Mouse (Mus musculus) CD8-positive naive resting alpha-beta T cell, adult 2 months (primary cell): ENCODE results near the gene Iqschfp.

ENCODE experiments used
- DNase-seq, 2 experiments: peaks; one replicate each; pipeline ENCODE4 v3.0.0; 2022; ENCODE audit warnings: low read depth in 2 of 2, low spot score in 2 of 2

Iqschfp gene

GRCm38 (mm10) chr3:67892026-67892705 lies at the start of gene Iqschfp, which contains the start of gene Iqcj:
Gene Iqschfp (plus strand): TSS chr3:67892232.
Gene Iqcj (plus strand): TSS chr3:67892220.
- no peak for DNase-seq

DNA sequence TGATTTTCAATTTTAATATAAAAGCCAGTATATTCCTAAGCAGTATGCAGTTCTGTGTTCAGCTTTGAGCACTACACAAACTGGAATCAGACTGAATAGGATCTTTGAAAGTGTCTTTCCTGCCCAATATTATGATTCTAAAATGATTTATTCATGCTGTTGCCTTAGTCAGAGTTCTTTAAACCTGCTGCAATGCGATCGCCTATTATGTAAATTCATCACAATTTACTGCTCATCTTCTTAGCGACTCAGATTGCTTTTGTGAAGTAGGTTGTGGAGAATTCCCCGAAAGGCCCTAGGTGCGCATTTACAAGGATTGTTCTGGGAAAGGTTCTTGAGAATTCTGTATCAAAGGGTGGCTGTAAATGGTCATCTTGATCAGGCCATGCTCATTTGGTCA lies 39.6 kb upstream of the Iqschfp start:
- no peak for DNase-seq

DNA sequence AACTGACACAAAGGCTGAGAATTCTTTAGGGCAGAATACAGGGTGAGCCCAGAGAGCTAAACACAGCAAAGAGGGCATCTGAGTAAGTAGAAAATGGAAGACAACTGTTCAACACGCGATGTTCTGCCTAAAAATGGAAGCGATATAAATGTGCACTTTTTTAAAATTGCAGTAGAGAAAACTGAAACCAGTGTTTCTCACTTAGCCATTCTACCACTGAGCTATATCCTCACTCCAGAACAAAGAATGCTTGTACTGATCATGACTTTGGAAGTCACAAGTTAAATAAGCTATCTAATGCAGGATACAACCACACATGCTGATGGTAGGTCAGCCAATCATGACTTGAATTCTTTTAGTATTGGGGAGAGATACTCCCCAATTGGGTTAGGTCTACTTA lies 30.5 kb upstream of the Iqschfp start:
- no peak for DNase-seq

GRCm38 (mm10) chr3:67867420-67868065 lies 24.5 kb upstream of the Iqschfp start:
- DNase-seq = no peak

DNA sequence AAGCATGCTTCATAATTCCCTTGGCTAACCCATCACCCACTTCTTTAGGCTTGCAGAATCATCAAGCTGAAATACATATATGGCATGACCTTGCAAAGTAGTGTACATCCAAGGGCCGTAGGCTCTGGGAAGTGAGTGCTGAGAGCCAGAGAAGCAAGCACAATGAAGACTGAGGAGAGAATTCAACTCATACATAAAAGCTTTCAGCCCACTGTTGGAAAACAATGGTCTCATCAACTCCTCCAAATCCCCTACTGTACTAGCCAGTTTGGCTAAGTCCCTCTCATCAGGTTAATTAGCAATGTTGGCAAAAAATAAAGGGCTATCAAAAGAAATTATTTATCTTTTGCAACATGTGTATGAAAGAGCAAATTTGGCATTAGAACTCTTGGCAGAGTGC lies 22.6 kb upstream of the Iqschfp start:
- DNase-seq = no peak

DNA sequence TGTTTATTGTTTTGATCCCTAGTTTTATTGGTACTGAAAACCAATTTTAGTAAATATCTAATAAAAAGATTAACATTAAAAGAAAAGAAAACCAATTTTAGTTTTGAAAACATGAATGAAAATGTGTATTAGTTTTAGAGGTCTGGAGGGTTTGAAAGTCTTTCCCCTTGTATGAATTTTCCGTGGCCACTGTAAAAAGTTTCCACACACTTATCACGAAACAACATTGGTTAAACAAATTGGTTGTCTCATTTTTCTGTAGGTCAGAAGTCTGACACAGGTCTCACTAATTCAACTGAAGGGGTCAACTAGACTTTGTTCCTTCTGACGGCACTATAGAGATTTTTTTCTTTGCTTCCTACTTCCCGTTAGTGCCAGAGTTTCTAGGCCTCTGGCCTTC lies 14.8 kb upstream of the Iqschfp start:
- DNase-seq = no peak

DNA sequence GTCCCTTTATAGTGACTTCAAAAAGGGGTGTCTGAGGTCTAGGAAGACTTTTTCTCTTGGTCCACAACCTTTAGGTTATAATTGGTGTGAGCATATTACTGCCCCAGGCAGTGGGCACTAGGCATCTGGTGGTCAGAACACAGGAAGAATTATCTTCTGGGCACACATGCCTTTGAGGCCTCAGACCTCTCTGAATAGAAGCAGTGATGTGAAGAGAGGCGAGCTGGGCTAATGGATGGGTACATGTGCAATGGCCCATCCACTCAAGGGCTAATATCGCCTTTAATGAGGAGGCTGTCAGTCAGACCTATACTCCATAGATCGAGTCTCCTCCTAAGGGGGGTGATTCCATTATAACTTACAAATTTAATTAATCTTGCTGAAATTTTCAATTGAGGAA lies 7.7 kb upstream of the Iqschfp start:
- no peak for DNase-seq

DNA sequence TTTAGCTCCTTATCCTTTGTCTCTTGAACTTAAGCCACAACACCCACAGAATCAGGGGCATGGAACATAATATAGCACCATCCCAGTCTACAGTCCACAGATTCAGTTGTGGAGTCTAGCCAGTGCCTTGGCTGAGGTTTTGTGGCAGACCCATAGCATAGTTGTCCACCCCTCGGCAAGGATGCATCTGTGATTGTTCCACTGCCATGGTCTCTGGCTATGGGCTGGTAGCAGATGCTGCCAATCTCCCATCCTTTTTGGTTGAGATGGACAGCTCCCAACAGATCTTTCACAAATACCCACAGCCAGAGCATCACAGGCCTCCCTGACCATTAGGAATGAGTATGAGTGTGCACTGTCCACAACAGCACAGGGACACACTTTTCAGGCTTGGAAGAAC lies 5.9 kb upstream of the Iqschfp start:
- no peak for DNase-seq

- DNase-seq = no peak
Observed at GRCm38 (mm10) chr3:67887251-67887650, 4.8 kb upstream of the Iqschfp start.

- no peak for DNase-seq
Observed at GRCm38 (mm10) chr3:67892768-67893167, 736 bp downstream of the Iqschfp start.

DNA sequence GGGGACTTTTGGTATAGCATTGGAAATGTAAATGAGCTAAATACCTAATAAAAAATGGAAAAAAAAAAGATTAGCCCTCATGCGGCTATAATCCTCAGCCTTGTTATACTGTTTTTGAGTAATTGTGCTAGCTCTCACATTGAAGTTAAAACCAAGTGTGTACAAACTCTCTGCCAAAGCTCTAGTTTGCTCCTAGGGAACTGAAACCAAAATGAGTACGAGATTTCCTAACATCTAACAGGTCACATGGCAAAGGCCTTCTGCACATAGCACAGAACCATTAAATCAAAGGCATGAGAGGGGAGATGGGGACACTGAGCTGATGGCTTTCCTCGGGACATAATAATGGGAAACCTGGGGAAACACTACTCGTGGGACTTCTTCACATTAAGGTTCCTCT lies 10.5 kb downstream of the Iqschfp start:
- no peak for DNase-seq

DNA sequence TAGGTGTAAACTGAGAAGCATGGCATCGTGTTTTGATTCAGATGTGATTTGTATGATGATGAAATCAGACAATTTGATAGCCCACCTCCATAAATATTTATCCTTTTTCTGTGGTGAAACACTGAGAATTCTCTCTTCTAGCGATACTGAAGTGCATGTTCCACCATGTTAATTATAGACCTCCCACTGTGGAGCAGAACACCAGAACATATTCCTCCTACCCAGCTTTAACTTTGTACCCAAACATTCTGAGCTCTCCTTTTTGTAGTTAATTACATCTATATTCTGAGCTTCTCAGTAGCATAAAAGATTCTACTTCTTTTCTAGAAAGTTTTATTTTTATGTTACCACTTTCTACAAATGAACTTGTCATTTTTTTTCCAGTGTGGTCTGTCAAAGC lies 16.6 kb downstream of the Iqschfp start:
- no peak for DNase-seq

- no peak for DNase-seq
Observed at GRCm38 (mm10) chr3:67918098-67918497, 26.1 kb downstream of the Iqschfp start.

GRCm38 (mm10) chr3:67918634-67919259 lies 26.7 kb downstream of the Iqschfp start:
- DNase-seq = no peak

DNA sequence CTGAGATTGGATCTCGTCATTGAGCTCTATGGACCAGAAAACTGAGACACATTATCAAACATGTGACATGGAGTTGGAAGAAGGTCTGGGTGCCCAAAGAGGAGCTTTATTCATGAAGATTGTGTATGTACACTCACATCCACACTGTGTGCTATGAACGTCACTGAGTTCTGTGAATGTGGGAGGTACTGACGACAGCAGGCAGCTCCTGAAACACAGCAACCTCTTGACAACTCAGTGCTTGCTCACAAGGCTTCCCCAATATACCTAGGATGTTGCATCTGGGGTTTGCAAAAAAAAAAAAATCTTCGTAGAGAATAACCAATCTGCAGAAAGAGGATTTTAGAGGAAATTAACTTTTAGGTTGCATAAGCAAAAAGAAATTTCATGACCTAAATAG lies 31.1 kb downstream of the Iqschfp start:
- DNase-seq = no peak

DNA sequence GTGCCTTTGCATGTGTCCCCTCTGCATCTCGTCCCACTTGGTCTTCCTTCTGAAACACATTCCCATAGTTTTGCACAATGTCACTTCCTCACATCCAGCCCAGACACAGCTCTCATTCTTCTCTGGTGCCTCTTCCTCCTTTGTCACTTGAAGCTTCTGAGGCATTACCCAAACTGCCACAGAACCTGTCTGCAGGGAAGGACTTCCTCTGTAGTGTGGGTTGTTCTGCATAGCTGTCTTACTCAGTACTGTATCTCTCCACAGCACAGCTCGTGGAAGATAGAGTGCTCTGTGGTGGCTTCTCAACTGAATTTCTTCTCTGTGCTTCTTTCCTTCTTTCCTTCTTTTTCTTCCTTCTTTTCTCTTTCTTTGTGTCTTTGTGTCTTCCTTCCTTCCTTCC lies 33.4 kb downstream of the Iqschfp start:
- DNase-seq = no peak

DNA sequence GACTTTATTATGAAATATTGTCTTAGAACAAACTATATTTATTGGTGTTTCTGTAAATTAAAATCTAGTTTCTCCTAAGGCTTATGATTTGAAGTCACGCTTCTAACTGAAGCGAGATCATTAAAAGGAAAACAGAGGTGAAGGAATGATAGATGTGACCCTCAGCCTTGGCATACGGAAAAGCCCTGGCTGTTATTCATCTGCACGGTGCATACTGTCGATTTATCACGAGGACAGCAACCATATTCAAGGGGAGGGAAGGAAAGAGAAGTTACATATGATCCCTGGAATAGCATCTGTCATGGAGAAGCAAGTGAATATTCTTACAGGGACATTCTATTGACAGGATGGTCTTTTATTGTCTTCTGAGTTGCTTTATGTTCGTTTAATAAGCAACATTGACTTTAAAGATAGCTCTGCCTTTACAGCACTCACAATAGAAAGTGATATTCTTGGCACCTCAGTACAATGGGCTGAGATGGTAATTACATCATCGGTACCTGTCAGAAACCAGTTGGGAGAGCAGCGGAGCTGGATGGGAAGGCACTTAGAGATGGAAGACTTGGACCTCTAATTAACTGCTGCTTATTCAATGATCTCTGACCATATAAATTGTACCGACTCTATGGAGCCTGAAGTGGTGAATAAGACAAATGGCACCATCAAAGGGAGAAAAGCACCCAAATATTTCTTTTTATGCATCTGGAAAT lies 38.5 kb downstream of the Iqschfp start:
- no peak for DNase-seq

DNA sequence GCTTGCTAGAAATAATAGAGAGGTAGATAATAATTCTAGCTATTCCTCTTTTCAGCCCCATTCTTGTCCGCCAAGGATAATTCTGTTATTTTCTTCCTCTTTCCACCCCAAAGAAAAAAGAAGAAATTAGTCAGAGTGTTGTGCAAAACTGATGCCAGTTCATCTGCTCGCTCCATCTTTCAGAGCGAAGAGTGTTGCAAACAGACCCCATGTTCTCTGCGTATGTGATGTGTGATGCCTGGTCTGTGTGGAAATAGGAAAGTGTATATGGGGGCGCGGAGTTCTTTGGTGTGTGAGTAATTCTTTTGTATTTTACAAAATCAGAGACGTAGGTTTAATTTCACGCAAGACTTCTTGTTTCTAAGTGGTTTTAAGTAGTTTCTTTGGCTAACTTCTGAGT lies 39.1 kb downstream of the Iqschfp start:
- DNase-seq = no peak

- no peak for DNase-seq
Observed at GRCm38 (mm10) chr3:67931914-67932313, 39.9 kb downstream of the Iqschfp start.

- no peak for DNase-seq
Observed at GRCm38 (mm10) chr3:67935829-67936228, 43.8 kb downstream of the Iqschfp start.

DNA sequence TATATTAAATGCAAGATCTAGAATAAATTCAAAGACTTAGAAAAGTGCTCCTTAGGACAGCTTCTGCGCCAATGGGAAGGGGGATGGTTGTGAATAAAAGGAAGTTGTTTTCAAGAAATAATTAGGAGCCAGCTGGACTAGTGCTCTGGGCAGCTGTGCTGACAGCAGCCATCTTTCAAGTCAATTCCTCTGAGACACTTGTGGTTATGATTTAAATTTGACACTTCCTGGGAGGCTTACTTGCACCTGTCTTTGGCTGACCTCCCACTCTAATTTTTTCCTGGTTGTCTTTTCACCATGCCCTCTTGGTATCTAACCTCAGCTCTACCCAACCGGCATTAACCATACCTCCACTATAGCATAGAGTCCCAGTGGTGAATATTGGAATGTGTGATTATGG lies 55.0 kb downstream of the Iqschfp start:
- DNase-seq = no peak

DNA sequence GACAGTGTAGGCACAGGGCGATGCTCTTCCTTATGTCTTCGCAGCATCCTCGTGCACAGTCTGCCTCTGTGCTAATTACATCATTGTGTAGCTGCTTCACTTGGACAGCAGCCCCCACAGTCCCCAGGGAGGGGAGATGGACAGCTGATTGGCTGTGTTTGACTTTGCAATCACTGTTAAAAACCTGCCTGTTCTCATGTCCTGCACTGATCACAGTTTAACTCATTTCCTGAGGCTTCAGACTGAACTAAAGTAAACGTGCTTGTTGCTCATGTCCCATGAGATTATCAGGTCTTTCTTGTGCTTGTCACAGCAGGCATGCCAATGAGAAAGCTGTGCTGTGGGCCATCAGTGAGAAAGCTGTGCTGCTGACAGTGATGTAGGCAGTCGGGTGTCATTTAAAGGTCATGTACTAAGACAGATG lies 60.5 kb downstream of the Iqschfp start:
- no peak for DNase-seq
